ENCODE assay signal across 12 mouse cellular contexts in the genomic region with DNA sequence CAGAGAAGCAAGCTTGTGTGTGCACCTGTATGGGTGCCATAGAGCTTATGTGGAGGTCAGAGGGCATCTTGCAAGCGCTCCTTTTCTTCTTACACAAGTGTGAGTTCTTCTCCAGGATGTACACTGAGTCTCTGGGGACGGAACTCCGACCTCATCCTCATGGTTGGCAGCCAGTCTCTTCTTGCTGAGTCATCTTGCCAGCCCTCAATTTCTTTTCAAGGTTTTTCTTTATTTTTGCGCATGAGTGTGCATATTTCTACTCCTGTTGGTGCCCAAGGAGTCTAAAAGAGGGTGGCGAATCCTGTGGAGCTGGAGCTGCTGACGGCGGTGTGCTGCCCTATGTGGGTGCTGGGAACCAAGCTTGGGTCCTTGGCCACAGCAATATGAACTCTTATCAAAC.
"Had no signal": no experiment of that assay in that cellular context is flagged by ENCODE, and none has a peak within 500 bp of the region (broad histone marks: within the 10 kb centered on the region; RNA-seq: fewer than 3 reads in every experiment).

No protein-coding gene starts in this region.

- H3K4me3 ChIP-seq: left cerebral cortex, adult 2 months; limb, embryonic 10.5 days; liver, embryonic 12.5 days; myocyte; neural tube, embryonic 15.5 days; stomach, embryonic 15.5 days had no signal

- H3K36me3 ChIP-seq: limb, embryonic 10.5 days; liver, embryonic 12.5 days; neural tube, embryonic 15.5 days; stomach, embryonic 15.5 days had no signal

- H3K27ac ChIP-seq: left cerebral cortex, adult 2 months; limb, embryonic 10.5 days; liver, embryonic 12.5 days; macrophage; neural tube, embryonic 15.5 days; stomach, embryonic 15.5 days had no signal

- H3K9ac ChIP-seq: liver, embryonic 12.5 days; lung, embryonic 14.5 days; neural tube, embryonic 15.5 days; stomach, embryonic 15.5 days had no signal

- H3K4me1 ChIP-seq: limb, embryonic 10.5 days; neural tube, embryonic 15.5 days had no signal

- DNase-seq: kidney, postnatal 25 days; midbrain, embryonic 14.5 days; thymus, adult 2 months; thymus, postnatal 25 days had no signal

- H3K27me3 ChIP-seq: neural tube, embryonic 15.5 days; stomach, embryonic 15.5 days had no signal

- H3K9me3 ChIP-seq: limb, embryonic 10.5 days; liver, embryonic 12.5 days; neural tube, embryonic 15.5 days; stomach, embryonic 15.5 days had no signal
